Mouse (Mus musculus) testis, adult 2 months (tissue): ENCODE data around the gene Dnaja3. TPM values are rescaled to one million over a fixed set of nuclear protein-coding genes. Genes with fewer than 3 reads are reported as not detected.
"Not testable (repeated sequence)": the region's sequence is repeated elsewhere in the genome, so short reads cannot be mapped to it uniquely, and the experiment has no call there.

Experiments
- H3K27ac ChIP-seq: fragments of 200-500 bp; 2 replicates; pipeline ENCODE4 v1.5.1; 2012; ENCODE audit warnings: low read depth, low read length; ENCODE audit not compliant: control insufficient read depth, insufficient read depth
- H3K27me3 ChIP-seq: fragments of 200-500 bp; 2 replicates; pipeline ENCODE4 v1.6.1; 2012; ENCODE audit warnings: mild to moderate bottlenecking, low read length, moderate library complexity; ENCODE audit not compliant: control insufficient read depth, insufficient read depth
- H3K36me3 ChIP-seq: fragments of 200-500 bp; 2 replicates; pipeline ENCODE4 v1.6.1; 2012; ENCODE audit warnings: mild to moderate bottlenecking, low read length; ENCODE audit not compliant: control insufficient read depth, insufficient read depth
- H3K4me1 ChIP-seq: fragments of 200-500 bp; 2 replicates; pipeline ENCODE4 v1.6.1; 2012; ENCODE audit warnings: low read length; ENCODE audit not compliant: control insufficient read depth, insufficient read depth
- H3K4me3 ChIP-seq: fragments of 200-500 bp; 2 replicates; pipeline ENCODE4 v1.5.1; 2012; ENCODE audit warnings: low read depth, mild to moderate bottlenecking, low read length, moderate library complexity, mixed read lengths; ENCODE audit not compliant: control insufficient read depth
- CTCF ChIP-seq: fragments of 200-500 bp; IDR thresholded peaks from 2 replicates; pipeline ENCODE4 v1.5.1; 2012; ENCODE audit warnings: low read depth, mild to moderate bottlenecking, inconsistent platforms, low read length, moderate library complexity; ENCODE audit not compliant: control insufficient read depth, insufficient read depth, insufficient replicate concordance
- POLR2A ChIP-seq: fragments of 200-500 bp; IDR thresholded peaks from 2 replicates; pipeline ENCODE4 v1.6.1; 2012; ENCODE audit warnings: low read depth, mild to moderate bottlenecking, inconsistent platforms, low read length, moderate library complexity; ENCODE audit not compliant: control insufficient read depth
- polyA plus RNA-seq: library from polyadenylated mRNA; depleted of rRNA; stranded (reverse); fragments of >200 nt; gene quantifications from 2 replicates; pipeline ENCODE4 v1.2.3, GENCODE M21; 2012; rRNA removed

Dnaja3 gene
- polyA plus RNA-seq, 1 experiment = 26.7 TPM

DNA sequence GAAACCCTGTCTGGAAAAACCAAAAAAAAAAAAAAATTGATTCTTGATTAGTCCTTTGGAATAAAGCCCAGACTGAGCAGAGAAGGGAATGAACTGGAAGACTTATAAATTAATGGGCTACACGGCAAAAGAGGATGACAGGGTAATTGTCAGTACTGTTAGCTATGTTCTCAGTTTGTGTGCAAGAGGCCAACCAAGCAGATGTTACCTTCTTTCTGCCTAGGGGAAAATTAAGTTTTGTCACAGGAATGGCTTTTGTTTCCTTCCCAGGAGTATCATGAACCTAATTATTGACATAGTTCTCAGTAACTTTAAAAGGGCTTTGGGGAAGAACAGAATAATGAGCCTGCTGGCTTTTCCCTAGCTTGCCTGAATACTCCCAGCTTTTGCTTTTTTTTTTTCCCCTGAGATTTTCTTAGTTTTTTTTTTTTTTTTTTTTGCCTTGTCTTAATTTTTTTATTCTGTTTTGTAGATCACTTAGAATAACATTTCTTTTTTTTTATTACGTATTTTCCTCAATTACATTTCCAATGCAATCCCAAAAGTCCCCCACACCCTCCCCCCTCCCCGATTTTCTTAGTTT lies 91.1 kb downstream of the Dnaja3 start:
- no peak overlapping the region for H3K4me3 ChIP-seq
- H3K4me1 ChIP-seq = 0 out of 2 replicates have a peak, but pooled peaks cover 2% of the 10 kb centered on the region
- H3K27ac ChIP-seq = no peak overlapping the region
- TF ChIP-seq CTCF (no peak), POLR2A (no peak)
- H3K36me3 ChIP-seq = no peaks in the 10 kb centered on the region
- H3K27me3 ChIP-seq = no peaks in the 10 kb centered on the region

GRCm38 (mm10) chr16:4736262-4736661 lies 96.5 kb downstream of the Dnaja3 start:
- no peak overlapping the region for H3K4me3 ChIP-seq
- no peak for TF ChIP-seq CTCF
- no peak for TF ChIP-seq POLR2A
- no peak overlapping the region for H3K27ac ChIP-seq
- no peaks in the 10 kb centered on the region for H3K4me1 ChIP-seq
- H3K27me3 ChIP-seq = no peaks in the 10 kb centered on the region
- no peaks in the 10 kb centered on the region for H3K36me3 ChIP-seq

DNA sequence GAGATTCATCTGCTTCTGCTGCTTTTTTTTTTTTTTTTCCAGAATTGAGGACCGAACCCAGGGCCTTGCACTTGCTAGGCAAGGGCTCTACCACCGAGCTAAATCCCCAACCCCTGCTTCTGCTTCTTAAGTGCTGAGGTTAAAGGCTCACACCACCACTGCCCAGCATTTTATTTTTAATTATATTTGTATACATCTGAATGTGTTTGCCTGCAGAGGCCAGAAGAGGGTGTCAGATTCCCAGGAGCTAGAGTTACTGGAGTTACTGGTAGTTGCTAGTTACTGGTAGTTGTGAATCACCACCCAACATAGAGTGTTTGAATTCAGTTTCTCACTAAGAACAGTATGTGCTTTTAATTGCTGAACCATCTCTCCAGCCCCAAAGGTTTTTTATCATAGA lies 100.2 kb downstream of the Dnaja3 start:
- Histone ChIP-seq H3K4me1 (no peaks in the 10 kb centered on the region; the same call in 1 of the 2 replicates), H3K27ac (no peak overlapping the region), H3K27me3 (no peaks in the 10 kb centered on the region), H3K4me3 (peak overlapping the region; percentile 64), H3K36me3 (no peaks in the 10 kb centered on the region)
- no peak for TF ChIP-seq CTCF
- no peak for TF ChIP-seq POLR2A

- H3K27me3 ChIP-seq = no peaks in the 10 kb centered on the region
- no peaks in the 10 kb centered on the region for H3K36me3 ChIP-seq
- peak overlapping the region; percentile 18; the same call in 1 of the 2 replicates for H3K27ac ChIP-seq
- no peak for TF ChIP-seq CTCF
- TF ChIP-seq POLR2A = no peak
- H3K4me3 ChIP-seq = peak overlapping the region; percentile 83; the same call in 1 of the 2 replicates
- H3K4me1 ChIP-seq = no peaks in the 10 kb centered on the region; the same call in 1 of the 2 replicates
Measured at GRCm38 (mm10) chr16:4742186-4742585, 102.4 kb downstream of the Dnaja3 start.

DNA sequence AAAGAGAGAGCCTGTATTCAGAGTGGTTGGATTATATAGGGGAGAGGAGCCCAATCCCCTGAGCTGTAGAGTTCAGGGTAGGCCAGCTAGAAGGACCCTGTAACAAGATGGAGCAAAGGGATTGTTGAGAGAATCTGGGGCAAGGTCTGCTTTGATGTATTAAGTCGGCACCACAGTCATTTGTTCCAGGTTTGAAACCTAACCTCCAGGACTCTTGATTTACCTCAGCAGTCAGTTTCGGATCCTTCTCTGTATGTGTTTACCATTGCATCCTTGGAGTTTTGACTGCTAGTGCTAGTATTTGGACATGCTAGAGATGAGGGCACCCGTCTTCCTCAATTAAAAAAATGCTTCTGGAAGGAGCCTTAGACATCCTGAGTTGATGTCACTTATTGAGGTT lies 112.4 kb downstream of the Dnaja3 start:
- no peak overlapping the region for H3K4me3 ChIP-seq
- TF ChIP-seq POLR2A = no peak
- TF ChIP-seq CTCF = no peak
- no peak overlapping the region for H3K27ac ChIP-seq
- H3K27me3 ChIP-seq = no peaks in the 10 kb centered on the region
- no peaks in the 10 kb centered on the region for H3K4me1 ChIP-seq
- no peaks in the 10 kb centered on the region for H3K36me3 ChIP-seq

- no peak for TF ChIP-seq CTCF
- TF ChIP-seq POLR2A = no peak
- Histone ChIP-seq H3K4me3 (no peak overlapping the region), H3K27me3 (no peaks in the 10 kb centered on the region), H3K4me1 (no peaks in the 10 kb centered on the region), H3K36me3 (no peaks in the 10 kb centered on the region), H3K27ac (no peak overlapping the region)
Measured at GRCm38 (mm10) chr16:4754045-4754444, 114.3 kb downstream of the Dnaja3 start.

GRCm38 (mm10) chr16:4756660-4757335 lies 117.0 kb downstream of the Dnaja3 start:
- H3K36me3 ChIP-seq, H3K4me3 ChIP-seq, H3K4me1 ChIP-seq, H3K27me3 ChIP-seq, H3K27ac ChIP-seq: not testable (repeated sequence)

Other genes with a start within 250 kb of the Dnaja3 start
- gene Adcy9, start 219.5 kb upstream of the Dnaja3 start, polyA plus RNA-seq = 3.3 and 3.4 TPM in 2 replicates
- 2.2 and 6.1 TPM in 2 replicates for gene Srl, start 98.2 kb upstream of the Dnaja3 start, polyA plus RNA-seq
- 1.9 TPM in 2 replicates for gene Tfap4, start 80.1 kb upstream of the Dnaja3 start, polyA plus RNA-seq
- 3.7 and 4.2 TPM in 2 replicates for gene Glis2, start 45.3 kb upstream of the Dnaja3 start, polyA plus RNA-seq
- gene Pam16, start 15.0 kb upstream of the Dnaja3 start, polyA plus RNA-seq = 104 and 114 TPM in 2 replicates
- gene Vasn, start within 50 bp of the Dnaja3 start, polyA plus RNA-seq = 13.5 and 15.9 TPM in 2 replicates
- 17.2 and 17.4 TPM in 2 replicates for gene Coro7, start 39.8 kb downstream of the Dnaja3 start, polyA plus RNA-seq
- 1.8 and 2.2 TPM in 2 replicates for gene Nmral1, start 79.4 kb downstream of the Dnaja3 start, polyA plus RNA-seq
- 538 and 552 TPM in 2 replicates for gene Hmox2, start 86.4 kb downstream of the Dnaja3 start, polyA plus RNA-seq
- 55.2 and 57.0 TPM in 2 replicates for gene Cdip1, start 150.3 kb downstream of the Dnaja3 start, polyA plus RNA-seq
- 55.3 and 61.1 TPM in 2 replicates for gene 4930562C15Rik, start 195.4 kb downstream of the Dnaja3 start, polyA plus RNA-seq
- gene Ubald1, start 240.3 kb downstream of the Dnaja3 start, polyA plus RNA-seq = 65.2 and 75.6 TPM in 2 replicates
- gene Mgrn1, start 246.3 kb downstream of the Dnaja3 start, polyA plus RNA-seq = 29.1 and 29.6 TPM in 2 replicates